Mouse (Mus musculus): ENCODE data around the gene Cdcp1. TPM values are rescaled to one million over a fixed set of nuclear protein-coding genes. Genes with fewer than 3 reads are reported as not detected.

The Cdcp1 gene
- polyA plus RNA-seq, 1 experiment from 2014 or later: 2.8 TPM

GRCm38 (mm10) chr9:123200116-123200515 lies 15.7 kb downstream of the Cdcp1 start:
- Histone ChIP-seq H3K4me1 (no peaks in the 10 kb centered on the region), H3K36me3 (no peaks in the 10 kb centered on the region), H3K9me3 (replicated peaks) (no peaks in the 10 kb centered on the region), H3K27ac (no peak overlapping the region), H3K4me3 (no peak overlapping the region), H3K27me3 (ENCODE audit: low read depth, poor library complexity, severe bottlenecking) (no peaks in the 10 kb centered on the region)
- WGBS: 81% methylated on average over 3 of the region's 3 CpGs
- no peak for DNase-seq (ENCODE audit: low spot score)

- no peak overlapping the region for H3K4me3 ChIP-seq
- no peak overlapping the region for H3K27ac ChIP-seq
- no peaks in the 10 kb centered on the region for H3K36me3 ChIP-seq
- DNase-seq (ENCODE audit: low spot score): no peak
- WGBS: 86% methylated on average over 2 of the region's 2 CpGs
- H3K4me1 ChIP-seq: no peaks in the 10 kb centered on the region
- no peaks in the 10 kb centered on the region for H3K9me3 ChIP-seq (replicated peaks)
- no peaks in the 10 kb centered on the region for H3K27me3 ChIP-seq (ENCODE audit: low read depth, poor library complexity, severe bottlenecking)
Observed at GRCm38 (mm10) chr9:123188271-123188670, 27.6 kb downstream of the Cdcp1 start.

GRCm38 (mm10) chr9:123187589-123187988 lies 28.2 kb downstream of the Cdcp1 start:
- no peak for DNase-seq (ENCODE audit: low spot score)
- Histone ChIP-seq H3K27me3 (ENCODE audit: low read depth, poor library complexity, severe bottlenecking) (no peaks in the 10 kb centered on the region), H3K4me1 (no peaks in the 10 kb centered on the region), H3K27ac (no peak overlapping the region), H3K4me3 (no peak overlapping the region), H3K9me3 (replicated peaks) (no peaks in the 10 kb centered on the region), H3K36me3 (no peaks in the 10 kb centered on the region)
- 100% methylated on average over 5 of the region's 5 CpGs for WGBS

- no peak overlapping the region for H3K4me3 ChIP-seq
- no peak for DNase-seq (ENCODE audit: low spot score)
- H3K36me3 ChIP-seq: no peaks in the 10 kb centered on the region
- no peaks in the 10 kb centered on the region for H3K27me3 ChIP-seq (ENCODE audit: low read depth, poor library complexity, severe bottlenecking)
- H3K27ac ChIP-seq: no peak overlapping the region
- H3K9me3 ChIP-seq (replicated peaks): no peaks in the 10 kb centered on the region
- no peaks in the 10 kb centered on the region for H3K4me1 ChIP-seq
- 94% methylated on average over 5 of the region's 5 CpGs for WGBS
Observed at GRCm38 (mm10) chr9:123186151-123186550, 29.7 kb downstream of the Cdcp1 start.

GRCm38 (mm10) chr9:123185546-123185945 lies 30.3 kb downstream of the Cdcp1 start:
- H3K9me3 ChIP-seq (replicated peaks): no peaks in the 10 kb centered on the region

GRCm38 (mm10) chr9:123183226-123183625 lies 32.6 kb downstream of the Cdcp1 start:
- WGBS: 81% methylated on average over 8 of the region's 8 CpGs
- Histone ChIP-seq H3K9me3 (replicated peaks) (no peaks in the 10 kb centered on the region), H3K4me1 (no peaks in the 10 kb centered on the region), H3K27me3 (ENCODE audit: low read depth, poor library complexity, severe bottlenecking) (no peaks in the 10 kb centered on the region), H3K36me3 (no peaks in the 10 kb centered on the region), H3K27ac (no peak overlapping the region), H3K4me3 (no peak overlapping the region)
- DNase-seq (ENCODE audit: low spot score): no peak

More at GRCm38 (mm10) chr9:123185546-123185945, 30.3 kb downstream of the Cdcp1 start:
- DNase-seq (ENCODE audit: low spot score): no peak
- WGBS: 58% methylated on average over 2 of the region's 2 CpGs
- no peaks in the 10 kb centered on the region for H3K4me1 ChIP-seq
- no peaks in the 10 kb centered on the region for H3K36me3 ChIP-seq
- no peaks in the 10 kb centered on the region for H3K27me3 ChIP-seq (ENCODE audit: low read depth, poor library complexity, severe bottlenecking)
- no peak overlapping the region for H3K4me3 ChIP-seq
- no peak overlapping the region for H3K27ac ChIP-seq

GRCm38 (mm10) chr9:123180003-123180402 lies 35.8 kb downstream of the Cdcp1 start:
- H3K4me3 ChIP-seq: no peak overlapping the region
- H3K36me3 ChIP-seq: no peaks in the 10 kb centered on the region
- H3K27ac ChIP-seq: no peak overlapping the region
- H3K4me1 ChIP-seq: peaks cover 2% of the 10 kb centered on the region; the same call in 1 of the 2 replicates
- DNase-seq (ENCODE audit: low spot score): no peak
- 95% methylated on average over 6 of the region's 6 CpGs for WGBS
- H3K9me3 ChIP-seq (replicated peaks): no peaks in the 10 kb centered on the region
- no peaks in the 10 kb centered on the region for H3K27me3 ChIP-seq (ENCODE audit: low read depth, poor library complexity, severe bottlenecking)

- no peak for DNase-seq (ENCODE audit: low spot score)
- no peaks in the 10 kb centered on the region for H3K9me3 ChIP-seq (replicated peaks)
- no peak overlapping the region for H3K27ac ChIP-seq
- H3K27me3 ChIP-seq (ENCODE audit: low read depth, poor library complexity, severe bottlenecking): no peaks in the 10 kb centered on the region
- H3K4me3 ChIP-seq: no peak overlapping the region
- H3K4me1 ChIP-seq: peaks cover 7% of the 10 kb centered on the region; the same call in 1 of the 2 replicates
- no peaks in the 10 kb centered on the region for H3K36me3 ChIP-seq
- WGBS: 91% methylated on average over 9 of the region's 9 CpGs
Observed at GRCm38 (mm10) chr9:123177380-123178048, 38.3 kb downstream of the Cdcp1 start.

- H3K4me3 ChIP-seq: no peak overlapping the region
- no peaks in the 10 kb centered on the region for H3K27me3 ChIP-seq (ENCODE audit: low read depth, poor library complexity, severe bottlenecking)
- no peaks in the 10 kb centered on the region for H3K36me3 ChIP-seq
- H3K9me3 ChIP-seq (replicated peaks): no peaks in the 10 kb centered on the region
- H3K4me1 ChIP-seq: peaks cover 7% of the 10 kb centered on the region; the same call in 1 of the 2 replicates
- H3K27ac ChIP-seq: no peak overlapping the region
- no peak for DNase-seq (ENCODE audit: low spot score)
- 75% methylated on average over 4 of the region's 4 CpGs for WGBS
Observed at GRCm38 (mm10) chr9:123174356-123174755, 41.5 kb downstream of the Cdcp1 start.

GRCm38 (mm10) chr9:123173760-123174159 lies 42.1 kb downstream of the Cdcp1 start:
- WGBS: 93% methylated on average over 6 of the region's 6 CpGs
- no peak overlapping the region for H3K4me3 ChIP-seq
- peaks cover 7% of the 10 kb centered on the region; the same call in 1 of the 2 replicates for H3K4me1 ChIP-seq
- DNase-seq (ENCODE audit: low spot score): no peak
- no peaks in the 10 kb centered on the region for H3K36me3 ChIP-seq
- H3K9me3 ChIP-seq (replicated peaks): no peaks in the 10 kb centered on the region
- H3K27me3 ChIP-seq (ENCODE audit: low read depth, poor library complexity, severe bottlenecking): no peaks in the 10 kb centered on the region
- H3K27ac ChIP-seq: no peak overlapping the region

GRCm38 (mm10) chr9:123165781-123166443 lies 49.9 kb downstream of the Cdcp1 start:
- no peak overlapping the region for H3K4me3 ChIP-seq
- 90% methylated on average over 3 of the region's 3 CpGs for WGBS
- no peak overlapping the region for H3K27ac ChIP-seq
- H3K27me3 ChIP-seq (ENCODE audit: low read depth, poor library complexity, severe bottlenecking): no peaks in the 10 kb centered on the region
- no peak for DNase-seq (ENCODE audit: low spot score)
- H3K4me1 ChIP-seq: 0 out of 2 replicates have a peak, but pooled peaks cover 7% of the 10 kb centered on the region
- no peaks in the 10 kb centered on the region for H3K36me3 ChIP-seq
- no peaks in the 10 kb centered on the region for H3K9me3 ChIP-seq (replicated peaks)

GRCm38 (mm10) chr9:123162985-123163694 lies 52.7 kb downstream of the Cdcp1 start:
- DNase-seq (ENCODE audit: low spot score): no peak
- H3K36me3 ChIP-seq: no peaks in the 10 kb centered on the region
- H3K27ac ChIP-seq: no peak overlapping the region
- H3K27me3 ChIP-seq (ENCODE audit: low read depth, poor library complexity, severe bottlenecking): no peaks in the 10 kb centered on the region
- H3K4me3 ChIP-seq: no peak overlapping the region
- H3K4me1 ChIP-seq: 0 out of 2 replicates have a peak, but pooled peaks cover 7% of the 10 kb centered on the region
- WGBS: 88% methylated on average over 4 of the region's 4 CpGs
- no peaks in the 10 kb centered on the region for H3K9me3 ChIP-seq (replicated peaks)

GRCm38 (mm10) chr9:123161792-123162191 lies 54.0 kb downstream of the Cdcp1 start:
- Histone ChIP-seq H3K27me3 (ENCODE audit: low read depth, poor library complexity, severe bottlenecking) (peaks cover 3% of the 10 kb centered on the region), H3K4me1 (0 out of 2 replicates have a peak, but pooled peaks cover 11% of the 10 kb centered on the region), H3K9me3 (replicated peaks) (no peaks in the 10 kb centered on the region), H3K27ac (no peak overlapping the region), H3K4me3 (no peak overlapping the region), H3K36me3 (no peaks in the 10 kb centered on the region)
- no peak for DNase-seq (ENCODE audit: low spot score)
- WGBS: 83% methylated on average over 2 of the region's 2 CpGs
